Mouse (Mus musculus): ENCODE measurements around the gene 9930111J21Rik1.
"Not testable (repeated sequence)": the region's sequence is repeated elsewhere in the genome, so short reads cannot be mapped to it uniquely, and the experiment has no call there.

Gene 9930111J21Rik1

GRCm38 (mm10) chr11:48918380-48918779 lies 60.8 kb downstream of the 9930111J21Rik1 start:
- no peak for DNase-seq (ENCODE audit: low spot score)

GRCm38 (mm10) chr11:48913611-48914010 lies 65.6 kb downstream of the 9930111J21Rik1 start:
- no peak for DNase-seq (ENCODE audit: low spot score)

- no peak for DNase-seq (ENCODE audit: low spot score)
Observed at GRCm38 (mm10) chr11:48908459-48908858, 70.7 kb downstream of the 9930111J21Rik1 start.

- no peak for DNase-seq (ENCODE audit: low spot score)
Observed at GRCm38 (mm10) chr11:48902021-48902420, 77.2 kb downstream of the 9930111J21Rik1 start, which contains the start of gene Gm5431. Gm5431 (minus strand) TSS chr11:48902214.

- DNase-seq (ENCODE audit: low spot score) = not testable (repeated sequence)
Observed at GRCm38 (mm10) chr11:48901567-48901930, 77.6 kb downstream of the 9930111J21Rik1 start.

GRCm38 (mm10) chr11:48900654-48901566 lies 78.3 kb downstream of the 9930111J21Rik1 start:
- DNase-seq (ENCODE audit: low spot score) = not testable (repeated sequence)

- DNase-seq (ENCODE audit: low spot score) = no peak
Observed at GRCm38 (mm10) chr11:48898812-48899431, 80.3 kb downstream of the 9930111J21Rik1 start.

All from embryo, embryonic 10 days (tissue).